ENCODE assay signal across 8 mouse cellular contexts in the genomic region with DNA sequence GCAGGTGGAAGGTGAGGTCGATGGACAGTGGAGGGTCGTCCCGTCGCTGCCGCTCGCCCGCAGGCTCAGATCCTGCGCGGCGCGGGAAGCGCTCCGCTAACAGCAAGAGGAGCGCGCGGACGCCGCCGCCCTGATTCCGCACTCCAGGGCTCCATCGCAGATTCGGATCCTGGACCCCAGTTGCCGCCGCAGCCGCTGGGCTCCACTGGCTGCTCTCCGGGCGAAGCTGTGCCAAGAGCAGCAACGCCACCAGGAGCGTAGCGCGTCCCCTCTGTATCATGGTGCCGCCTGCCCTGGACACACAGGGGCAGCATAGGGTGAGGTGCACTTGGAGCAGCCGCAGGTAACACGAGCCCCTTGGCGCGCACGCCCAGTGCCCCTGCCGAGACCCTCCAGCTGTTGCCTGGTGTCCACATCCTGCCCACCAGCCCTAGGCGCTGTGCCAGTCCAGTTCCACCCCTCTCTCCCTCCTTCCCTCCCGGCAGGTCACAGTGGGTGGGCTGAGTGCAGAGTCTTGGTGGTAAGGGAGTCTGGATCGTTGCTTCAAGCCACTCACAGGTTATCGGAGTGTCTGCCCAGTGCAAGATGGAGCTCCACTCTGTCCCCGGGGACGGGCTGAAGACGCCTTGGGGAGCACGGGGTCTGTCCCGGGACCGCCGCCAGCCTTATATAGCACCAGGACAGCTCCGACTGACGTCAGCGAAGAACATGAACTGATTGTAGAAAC. TPM values are rescaled to one million over a fixed set of nuclear protein-coding genes. Genes with fewer than 3 reads are reported as not detected.
DNase-seq lines count a peak whose midpoint lies in the region; ATAC-seq and TF ChIP-seq lines count a peak whose summit lies in the region.

A gene (minus strand): TSS at position 589 of the 727 bp plus-strand sequence.

- no peaks in the 10 kb centered on the region for H3K9me3 ChIP-seq in ES-Bruce4 (replicated peaks; ENCODE audit: control insufficient read depth, insufficient read depth, low read length, poor library complexity, severe bottlenecking)
- no peaks in the 10 kb centered on the region for H3K9me3 ChIP-seq in forebrain, embryonic 16.5 days (ENCODE audit: control insufficient read depth, low read length)
- no peaks in the 10 kb centered on the region for H3K9me3 ChIP-seq in limb, embryonic 14.5 days (ENCODE audit: control insufficient read depth, low read length)

- H3K36me3 ChIP-seq in ES-Bruce4 (ENCODE audit: control insufficient read depth, insufficient read depth, low read length, poor library complexity, severe bottlenecking), result no peaks in the 10 kb centered on the region
- H3K36me3 ChIP-seq in forebrain, embryonic 16.5 days (ENCODE audit: control insufficient read depth, insufficient read depth), result no peaks in the 10 kb centered on the region
- peaks cover 9% of the 10 kb centered on the region; the same call in 1 of the 2 replicates for H3K36me3 ChIP-seq in limb, embryonic 14.5 days (ENCODE audit: control insufficient read depth, insufficient read depth, low read length)

- no peak for TF ChIP-seq EP300 in ES-Bruce4 (IDR thresholded peaks at IDR 0.05; ENCODE audit: insufficient read depth, low read depth, low read length)

- peaks cover 12% of the 10 kb centered on the region; the same call in 1 of the 2 replicates for H3K27me3 ChIP-seq in ES-Bruce4 (ENCODE audit: control insufficient read depth, insufficient read depth, low read length, poor library complexity, severe bottlenecking)
- H3K27me3 ChIP-seq in forebrain, embryonic 16.5 days (replicated peaks; ENCODE audit: control insufficient read depth, insufficient read depth, low read length), result peaks cover 52% of the 10 kb centered on the region
- peaks cover 63% of the 10 kb centered on the region for H3K27me3 ChIP-seq in limb, embryonic 14.5 days (ENCODE audit: control insufficient read depth, insufficient read depth, low read length)

- DNase-seq in gastrocnemius, adult 2 months, result peak; percentile 53
- DNase-seq in gastrocnemius, postnatal 25 days, result no peak
- DNase-seq in limb, embryonic 14.5 days (ENCODE audit: low spot score), result no peak
- DNase-seq in adrenal gland, postnatal 25 days, result no peak
- DNase-seq in urinary bladder, postnatal 14 days (ENCODE audit: low spot score), result no peak

- peak within 1 kb of the TSS; percentile 51 for H3K4me2 ChIP-seq in forebrain, embryonic 16.5 days (ENCODE audit: low read length)
- peak within 1 kb of the TSS; percentile 23 for H3K4me2 ChIP-seq in limb, embryonic 14.5 days (replicated peaks; ENCODE audit: low read depth, low read length, severe bottlenecking)

- no peak for TF ChIP-seq CTCF in gastrocnemius, adult 2 months (IDR thresholded peaks at IDR 0.05)
- no peak for TF ChIP-seq CTCF in ES-Bruce4 (IDR thresholded peaks at IDR 0.05; ENCODE audit: low read depth, low read length)

- ATAC-seq in forebrain, embryonic 16.5 days, result no peak
- no peak for ATAC-seq in limb, embryonic 14.5 days (ENCODE audit: low FRiP score, low read depth)
- ATAC-seq in cerebellum, adult (ENCODE audit: insufficient number of reproducible peaks, low FRiP score, low TSS enrichment), result no peak; the same call in 1 of the 2 replicates

- TF ChIP-seq POLR2A in ES-Bruce4 (IDR thresholded peaks at IDR 0.05; ENCODE audit: insufficient read depth, low read length), result no peak
- TF ChIP-seq POLR2A in limb, embryonic 14.5 days (IDR thresholded peaks at IDR 0.05; ENCODE audit: borderline replicate concordance, extremely low read depth, insufficient read depth, insufficient read length), result no peak

- no peak within 1 kb of the TSS for H3K27ac ChIP-seq in gastrocnemius, adult 2 months
- H3K27ac ChIP-seq in ES-Bruce4 (ENCODE audit: insufficient read depth, low read length), result no peak within 1 kb of the TSS
- H3K27ac ChIP-seq in forebrain, embryonic 16.5 days (ENCODE audit: low read length), result no peak within 1 kb of the TSS
- H3K27ac ChIP-seq in limb, embryonic 14.5 days (replicated peaks; ENCODE audit: low read depth, low read length), result no peak within 1 kb of the TSS

- intact Hi-C loops in gastrocnemius, adult 2 months (cut with DNase I), result no loop called here

- peak within 1 kb of the TSS; percentile 23 for H3K9ac ChIP-seq in ES-Bruce4 (ENCODE audit: low read depth, poor library complexity, severe bottlenecking)
- H3K9ac ChIP-seq in forebrain, embryonic 16.5 days (replicated peaks; ENCODE audit: low read depth, low read length), result 0 out of 2 replicates have a peak within 1 kb of the TSS, but pooled peaks have one; percentile 22
- H3K9ac ChIP-seq in limb, embryonic 14.5 days (ENCODE audit: low read depth, low read length, severe bottlenecking), result no peak within 1 kb of the TSS

- WGBS in forebrain, embryonic 16.5 days, result under 1% methylated on average over 52 of the region's 52 CpGs
- WGBS in limb, embryonic 14.5 days, result 2% methylated on average over 39 of the region's 52 CpGs

- no peaks in the 10 kb centered on the region for H3K4me1 ChIP-seq in ES-Bruce4 (ENCODE audit: control insufficient read depth, insufficient read depth, low read length)
- peaks cover 18% of the 10 kb centered on the region for H3K4me1 ChIP-seq in forebrain, embryonic 16.5 days (replicated peaks; ENCODE audit: control insufficient read depth, insufficient read depth, low read length)
- H3K4me1 ChIP-seq in limb, embryonic 14.5 days (ENCODE audit: control insufficient read depth, insufficient read depth, low read length), result no peaks in the 10 kb centered on the region

- H3K4me3 ChIP-seq in gastrocnemius, adult 2 months, result no peak within 1 kb of the TSS
- peak within 1 kb of the TSS; percentile 54 for H3K4me3 ChIP-seq in ES-Bruce4 (ENCODE audit: low read depth, low read length)
- peak within 1 kb of the TSS; percentile 30 for H3K4me3 ChIP-seq in forebrain, embryonic 16.5 days (replicated peaks; ENCODE audit: low read length)
- H3K4me3 ChIP-seq in limb, embryonic 14.5 days (replicated peaks; ENCODE audit: low read length), result peak within 1 kb of the TSS; percentile 14

RNA-seq across cellular contexts. Expression of the gene that starts here (rescaled TPM):
- not detected for total RNA-seq in gastrocnemius, adult 2 months (2021)
- not detected for total RNA-seq in gastrocnemius, postnatal 25 days (2021)
- polyA plus RNA-seq in ES-Bruce4 (2011; ENCODE audit: insufficient read depth, insufficient read length, low read depth, missing spikeins), result not detected in 2 replicates
- not detected in 2 replicates for polyA plus RNA-seq in forebrain, embryonic 16.5 days (2015; fragmentation: Nextera tagmentation; extraction: Ambion mirVana)
- polyA plus RNA-seq in limb, embryonic 14.5 days (2012; rRNA removed), result 0.16 TPM in 1 of 2 replicates, not detected in the other
- 0.46 TPM in 1 of 2 replicates, not detected in the other for polyA plus RNA-seq in limb, embryonic 14.5 days (2014; fragmentation: Nextera tagmentation; extraction: Ambion mirVana)
- total RNA-seq in adrenal gland, postnatal 25 days (2021), result not detected in 2 replicates

Comparison
In these comparisons a context has a peak if more than half of its experiments do, and no peak if none do; other contexts are left out.
1. Peak in DNase-seq in gastrocnemius, adult 2 months; RNA of the gene not detected or under 1 TPM.